Mouse (Mus musculus): ENCODE measurements around the gene Abl1.
"Not testable (repeated sequence)": the region's sequence is repeated elsewhere in the genome, so short reads cannot be mapped to it uniquely, and the experiment has no call there.

Abl1 gene

GRCm38 (mm10) chr2:31688074-31688925, at the start of gene Abl1:
Abl1 (plus strand) TSS chr2:31688376.
- peak; percentile 99 for DNase-seq

GRCm38 (mm10) chr2:31638581-31639465, 49.4 kb upstream of the Abl1 start:
- no peak for DNase-seq

GRCm38 (mm10) chr2:31639466-31639760, 48.8 kb upstream of the Abl1 start:
- DNase-seq, result no peak

- DNase-seq, result no peak
Observed at GRCm38 (mm10) chr2:31639901-31640608, 48.1 kb upstream of the Abl1 start, which contains the start of gene Prdm12. Prdm12 (plus strand) TSS chr2:31640037.

- no peak for DNase-seq
Observed at GRCm38 (mm10) chr2:31640609-31641507, 47.3 kb upstream of the Abl1 start.

GRCm38 (mm10) chr2:31641508-31641830, 46.7 kb upstream of the Abl1 start:
- DNase-seq, result no peak

- no peak for DNase-seq
Observed at GRCm38 (mm10) chr2:31641929-31642328, 46.2 kb upstream of the Abl1 start.

- DNase-seq, result no peak
Observed at GRCm38 (mm10) chr2:31653971-31654853, 34.0 kb upstream of the Abl1 start.

- DNase-seq, result peak; percentile 50
Observed at GRCm38 (mm10) chr2:31654854-31655559, 33.2 kb upstream of the Abl1 start.

GRCm38 (mm10) chr2:31656374-31656773, 31.8 kb upstream of the Abl1 start:
- no peak for DNase-seq

GRCm38 (mm10) chr2:31662939-31663803, 25.0 kb upstream of the Abl1 start:
- DNase-seq, result peak; percentile 35

GRCm38 (mm10) chr2:31663804-31664180, 24.4 kb upstream of the Abl1 start:
- DNase-seq, result peak; percentile 64

- peak; percentile 52 for DNase-seq
Observed at GRCm38 (mm10) chr2:31667332-31667731, 20.8 kb upstream of the Abl1 start.

- DNase-seq, result peak; percentile 97
Observed at GRCm38 (mm10) chr2:31670551-31671035, 17.6 kb upstream of the Abl1 start, which contains the start of gene Exosc2. Exosc2 (plus strand) TSS chr2:31670715.

- DNase-seq, result no peak
Observed at GRCm38 (mm10) chr2:31678641-31679040, 9.5 kb upstream of the Abl1 start.

- not testable (repeated sequence) for DNase-seq
Observed at GRCm38 (mm10) chr2:31681051-31681707, 7.0 kb upstream of the Abl1 start.

GRCm38 (mm10) chr2:31681731-31682235, 6.4 kb upstream of the Abl1 start:
- peak; percentile 51 for DNase-seq

GRCm38 (mm10) chr2:31683666-31684065, 4.5 kb upstream of the Abl1 start:
- peak; percentile 70 for DNase-seq
